Mouse (Mus musculus) large intestine, adult 2 months (tissue): Measurements from ENCODE around the gene M1ap. TPM values are rescaled to one million over a fixed set of nuclear protein-coding genes. Genes with fewer than 3 reads are reported as not detected.

ENCODE experiments used
- DNase-seq: peaks from one replicate; pipeline ENCODE4 v3.0.0-alpha.2; 2012; ENCODE audit warnings: low read depth, low spot score
- WGBS: fragments of 180-500 bp; shearing (Covaris S2); methylation state at CpG from one replicate; pipeline ENCODE4 v1.1.7; 2018; 5-methylcytosine and 5-hydroxymethylcytosine counted together
- polyA plus RNA-seq: library from polyadenylated mRNA; depleted of rRNA; stranded (reverse); fragments of >200 nt; gene quantifications from 2 replicates; pipeline ENCODE4 v1.2.3, GENCODE M21; 2012

Gene M1ap
- polyA plus RNA-seq, 1 experiment = 0.46 TPM

DNA sequence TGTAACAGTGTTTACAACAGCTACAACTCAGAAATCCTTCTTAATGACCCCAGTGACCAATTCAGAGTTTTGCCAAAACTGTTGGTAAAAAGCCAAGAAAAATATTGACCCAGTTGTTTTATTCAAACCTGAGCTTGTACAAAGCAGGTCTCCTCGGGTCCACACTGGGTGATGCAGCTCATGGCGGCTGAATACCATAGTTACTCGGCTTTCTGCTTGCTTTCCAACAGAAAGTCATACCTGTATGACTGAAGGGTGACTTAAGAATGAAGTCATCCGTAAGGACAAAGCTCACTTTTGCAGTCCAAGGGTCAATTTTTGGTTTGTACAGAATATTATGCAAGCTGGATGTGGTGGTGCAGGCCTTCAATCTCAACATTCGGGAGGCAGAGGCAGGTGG, 19.1 kb upstream of the M1ap start:
- no peak for DNase-seq
- 40% methylated on average over 5 of the region's 5 CpGs for WGBS

DNA sequence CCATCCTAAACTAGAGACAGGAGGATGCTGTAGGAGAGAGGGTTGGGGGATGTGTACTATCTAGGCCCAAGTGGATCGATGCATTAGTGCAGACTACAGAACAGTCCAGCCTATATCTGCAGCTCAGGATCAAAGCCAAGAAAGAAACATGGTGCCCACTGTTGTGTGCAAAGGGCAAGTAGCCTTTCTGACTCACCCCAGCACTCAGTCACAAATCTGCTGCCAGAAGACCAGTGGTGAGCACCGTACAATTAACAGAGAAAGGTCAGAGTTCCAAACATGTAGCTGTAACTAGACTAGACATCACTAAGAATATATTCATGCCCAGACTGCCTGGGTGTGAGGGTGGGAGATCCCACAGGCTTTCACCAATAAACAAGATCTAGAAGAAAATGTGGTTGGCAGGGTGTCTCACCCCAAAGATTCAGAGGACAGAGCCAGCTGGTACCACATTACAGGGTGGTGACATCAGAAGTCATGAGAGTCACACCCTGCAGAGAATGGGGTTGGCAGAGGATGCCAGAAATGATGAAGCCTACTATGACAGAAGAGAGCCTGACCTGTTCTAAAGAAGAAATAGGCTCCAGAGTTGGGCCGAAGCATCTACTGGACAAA, 12.0 kb upstream of the M1ap start:
- WGBS = 86% methylated on average over 3 of the region's 3 CpGs
- no peak for DNase-seq

DNA sequence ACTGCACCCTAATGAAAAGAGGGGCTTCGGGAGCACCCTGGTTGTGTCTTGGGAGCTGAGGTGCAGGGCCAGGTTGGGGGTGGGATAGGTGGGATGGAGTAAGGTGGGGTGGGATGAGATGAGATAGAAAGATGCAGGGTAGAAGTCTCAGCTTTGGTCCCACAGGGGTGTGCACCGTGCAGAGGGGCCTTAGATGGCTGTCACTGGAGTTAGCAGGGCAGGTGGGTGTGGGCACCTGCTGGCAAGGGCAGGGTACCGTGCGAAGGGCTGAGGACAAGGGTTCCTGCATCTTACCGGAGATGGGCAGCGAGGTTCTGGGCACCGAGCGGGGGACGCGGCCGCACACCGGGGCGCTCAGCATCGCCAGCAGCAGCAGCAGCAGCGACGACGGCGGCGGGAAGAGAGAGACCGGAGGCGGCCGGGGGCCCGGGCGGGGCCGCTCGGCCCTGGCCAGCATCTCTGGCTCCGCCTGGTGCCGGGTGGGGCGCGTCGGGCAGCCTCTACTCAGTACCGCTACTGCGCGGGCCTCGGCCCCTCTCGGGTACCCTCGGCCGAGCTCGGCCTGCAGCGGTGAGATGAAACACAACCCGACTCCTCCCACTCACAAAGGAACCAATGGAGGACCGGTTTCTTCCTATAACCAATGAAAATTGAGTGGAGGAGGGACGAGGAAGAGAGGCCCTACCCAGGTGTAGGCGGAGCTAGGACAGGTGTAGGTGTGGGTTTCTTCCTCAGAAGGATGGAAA, 7.4 kb upstream of the M1ap start, which contains the start of gene Sema4f:
Gene Sema4f, minus strand, starts transcription at position 603 of the 746 bp plus-strand sequence.
- DNase-seq = peak; percentile 8
- WGBS = 6% methylated on average over 44 of the region's 44 CpGs

DNA sequence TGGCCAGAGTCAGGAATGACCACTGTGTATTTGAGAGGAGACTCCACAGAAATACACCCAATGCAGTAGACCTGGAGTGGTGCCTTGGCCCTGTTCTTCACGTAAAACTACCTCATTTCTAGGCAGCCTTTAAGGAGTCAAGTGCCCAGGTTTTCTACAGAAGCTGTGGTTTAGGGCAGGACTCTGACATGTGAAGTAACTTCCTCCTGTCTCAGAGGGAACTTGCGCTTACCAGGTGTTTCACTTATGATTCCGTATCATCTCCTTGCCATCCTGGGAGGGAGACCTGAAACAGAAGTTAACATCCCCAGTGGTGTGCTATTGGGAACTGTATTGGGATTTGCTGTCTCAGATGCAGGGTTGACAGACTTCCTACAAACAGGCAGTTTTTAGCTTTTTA, 5.9 kb upstream of the M1ap start:
- WGBS = 72% methylated on average over 3 of the region's 3 CpGs
- no peak for DNase-seq

DNA sequence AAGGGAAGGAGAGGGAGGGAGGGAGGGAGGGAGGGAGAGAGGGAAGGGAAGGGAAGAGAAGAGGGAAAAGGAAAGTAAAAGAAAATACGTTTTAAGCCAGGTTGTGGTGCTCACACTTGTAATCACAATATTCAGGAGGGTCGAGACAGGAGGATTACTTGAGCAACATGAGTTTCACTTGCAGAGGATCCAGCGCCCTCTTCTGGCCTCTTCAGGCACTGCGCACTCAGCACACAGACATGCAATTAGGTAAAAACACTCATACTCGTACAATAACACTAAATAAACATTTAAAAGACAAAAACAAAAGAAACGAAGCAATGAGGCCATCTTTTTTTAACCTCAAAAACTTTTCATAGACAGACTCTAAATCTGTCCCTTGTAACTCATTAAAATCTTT, 952 bp upstream of the M1ap start:
- no peak for DNase-seq
- WGBS = 46% methylated on average over 6 of the region's 6 CpGs

DNA sequence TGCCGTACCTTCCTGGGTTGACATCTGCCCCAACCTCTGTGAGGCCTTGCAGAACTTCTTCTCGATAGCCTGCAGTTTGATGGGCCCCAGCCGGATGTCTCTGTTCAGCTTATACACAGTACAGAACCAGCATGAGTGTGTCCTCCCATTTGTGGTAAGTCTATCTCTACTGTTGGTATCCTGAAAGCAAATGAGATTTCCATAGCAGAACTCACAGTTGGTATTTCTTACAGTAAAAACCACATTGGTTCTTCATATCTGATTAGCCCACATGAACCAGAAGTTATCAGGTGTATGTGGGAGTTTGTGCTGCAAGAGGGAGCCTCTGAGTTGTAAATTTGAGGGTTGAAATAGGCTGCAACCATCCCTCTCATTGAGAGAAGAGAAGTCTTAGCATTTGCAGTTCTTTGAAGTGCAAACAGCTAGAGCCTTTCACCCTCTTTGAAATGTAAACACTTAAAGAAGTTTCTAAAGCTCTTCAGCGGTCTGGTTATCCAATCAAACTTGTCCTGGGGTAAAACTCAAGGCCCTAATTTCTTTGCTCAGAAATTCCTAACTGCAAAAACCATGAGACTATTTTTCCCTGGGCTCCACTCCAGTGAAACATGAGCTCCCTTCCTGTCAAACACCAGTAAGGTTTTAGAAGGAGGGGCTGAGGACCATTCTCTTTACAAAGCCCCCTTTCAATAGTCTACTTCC, 10.0 kb downstream of the M1ap start:
- WGBS = 53% methylated on average over 4 of the region's 4 CpGs

DNA sequence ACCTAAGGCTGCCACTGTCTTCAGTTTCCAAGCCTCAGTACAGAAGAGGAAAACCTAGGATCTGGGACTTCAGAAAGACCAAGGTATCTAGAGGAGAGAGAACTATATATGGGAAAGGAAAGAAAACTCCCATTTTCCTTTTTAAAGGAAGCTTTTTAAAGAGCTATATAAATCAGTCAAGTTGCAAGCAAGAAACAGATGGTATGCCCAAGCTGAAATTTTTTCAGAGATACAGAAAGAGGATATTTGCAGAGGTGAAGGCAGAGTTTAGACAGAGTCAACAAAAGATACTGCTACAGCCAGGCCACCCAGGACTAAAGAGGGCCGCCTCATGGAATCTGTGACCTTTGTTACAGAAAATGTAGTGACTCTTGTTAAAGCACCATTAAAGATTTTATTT, 15.0 kb downstream of the M1ap start:
- 49% methylated on average over 1 of the region's 1 CpGs for WGBS
- DNase-seq = no peak

More for the DNA sequence above, 10.0 kb downstream of the M1ap start:
- no peak for DNase-seq

DNA sequence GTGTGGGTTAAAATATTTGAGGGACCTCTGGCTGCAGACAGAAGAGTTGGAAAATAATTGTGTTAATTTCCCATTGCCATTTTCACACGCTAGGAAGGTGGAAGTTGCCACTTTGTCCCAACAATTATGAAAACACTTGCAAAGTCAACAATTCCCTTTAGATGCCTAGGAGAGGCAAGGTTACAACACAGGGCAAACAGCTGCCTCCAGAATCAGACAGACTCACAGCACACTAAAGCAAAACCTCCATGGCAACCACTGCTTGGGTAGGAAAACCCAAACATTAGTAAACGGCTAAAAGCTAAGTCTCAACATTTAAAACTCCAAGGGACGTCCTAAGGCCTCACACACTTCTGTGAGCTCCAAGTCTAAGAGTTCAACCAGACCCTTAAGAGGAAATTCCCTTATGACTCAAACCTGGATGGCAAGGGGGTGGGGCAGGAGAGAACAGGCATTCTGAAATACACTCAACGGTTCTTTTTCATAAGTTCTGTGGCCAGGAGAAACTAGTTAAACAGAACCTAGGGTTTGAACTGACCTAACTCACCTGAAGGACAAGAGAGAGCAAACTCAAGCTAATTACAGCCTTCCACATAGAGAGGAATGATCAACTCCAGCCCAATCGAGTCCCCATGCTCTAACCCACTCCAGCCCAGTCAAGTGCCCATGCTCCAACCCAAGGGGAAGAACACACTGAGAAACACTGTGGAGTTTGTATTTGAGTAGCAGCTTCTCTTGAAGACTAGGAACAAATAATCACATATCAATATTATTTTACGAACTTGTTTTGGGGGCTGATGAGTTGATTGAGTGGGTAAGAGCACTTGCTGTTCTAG, 22.8 kb downstream of the M1ap start:
- DNase-seq = no peak
- 49% methylated on average over 6 of the region's 6 CpGs for WGBS

DNA sequence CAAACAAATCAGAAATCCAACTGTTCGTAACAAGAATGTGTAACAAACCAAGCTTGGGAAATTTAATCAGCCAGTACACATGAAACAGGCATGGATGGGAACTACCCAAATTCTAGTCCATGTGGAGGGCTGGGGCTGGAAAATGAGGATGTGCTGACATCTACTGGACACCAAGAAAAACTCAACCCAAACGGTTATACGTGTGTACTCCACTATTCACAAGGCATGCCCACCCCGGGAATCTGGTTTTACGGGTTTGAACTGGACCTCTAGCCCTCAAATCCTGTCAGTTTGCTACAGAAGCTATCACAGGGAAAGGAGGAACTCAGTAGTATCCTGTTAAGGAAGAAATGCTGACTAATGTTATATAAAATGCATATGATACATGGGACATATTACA, 24.3 kb downstream of the M1ap start:
- peak; percentile 36 for DNase-seq
- WGBS = 7% methylated on average over 5 of the region's 5 CpGs

DNA sequence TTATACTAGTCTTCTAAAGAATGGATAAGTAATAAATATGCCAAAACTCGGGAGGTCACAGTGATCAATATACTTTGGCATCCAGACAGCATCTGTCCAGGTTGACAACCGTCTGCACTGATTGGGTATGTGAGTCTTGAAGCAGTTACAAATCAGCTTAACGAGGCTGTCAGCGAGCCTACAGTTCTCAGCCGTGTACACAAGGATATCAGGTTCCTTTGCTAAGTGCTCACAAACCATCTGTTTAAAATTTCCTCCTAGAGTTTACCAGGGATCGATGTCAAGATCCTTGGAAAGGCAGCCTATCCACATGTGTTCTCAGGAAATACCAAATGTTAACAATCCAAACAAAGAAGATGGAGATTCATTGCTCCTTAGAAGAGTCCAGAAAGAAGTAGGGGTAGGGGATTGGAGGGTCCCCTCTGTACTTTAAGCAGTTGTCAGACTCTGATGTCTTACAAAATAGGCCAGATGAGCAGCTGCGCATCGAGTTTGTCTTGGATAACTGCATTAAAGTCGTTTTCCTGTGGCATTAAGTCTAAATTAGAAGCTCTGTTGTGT, 40.8 kb downstream of the M1ap start:
- no peak for DNase-seq
- WGBS = 21% methylated on average over 9 of the region's 9 CpGs

DNA sequence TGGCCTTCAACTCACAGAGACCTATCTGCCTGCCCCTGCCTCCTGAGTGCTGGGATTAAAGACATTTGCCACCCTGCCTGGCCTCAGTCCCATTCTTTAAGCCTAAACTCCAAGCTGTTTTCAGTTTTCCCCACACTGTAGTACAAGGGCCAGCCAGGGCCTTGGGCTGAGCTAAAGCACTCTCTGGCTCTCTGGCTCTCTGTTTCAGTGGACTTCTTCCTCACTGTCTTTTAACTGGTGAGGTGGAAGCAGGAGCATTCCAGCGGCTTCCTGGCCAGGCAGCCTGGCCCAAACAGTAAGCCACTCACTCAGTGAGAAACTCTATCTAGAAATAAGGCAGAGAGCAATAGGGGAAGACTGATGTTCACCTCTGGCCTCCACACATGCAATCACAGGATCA, 47.0 kb downstream of the M1ap start:
- DNase-seq = no peak
- whole genome bisulfite sequencing = 48% methylated on average over 1 of the region's 1 CpGs

DNA sequence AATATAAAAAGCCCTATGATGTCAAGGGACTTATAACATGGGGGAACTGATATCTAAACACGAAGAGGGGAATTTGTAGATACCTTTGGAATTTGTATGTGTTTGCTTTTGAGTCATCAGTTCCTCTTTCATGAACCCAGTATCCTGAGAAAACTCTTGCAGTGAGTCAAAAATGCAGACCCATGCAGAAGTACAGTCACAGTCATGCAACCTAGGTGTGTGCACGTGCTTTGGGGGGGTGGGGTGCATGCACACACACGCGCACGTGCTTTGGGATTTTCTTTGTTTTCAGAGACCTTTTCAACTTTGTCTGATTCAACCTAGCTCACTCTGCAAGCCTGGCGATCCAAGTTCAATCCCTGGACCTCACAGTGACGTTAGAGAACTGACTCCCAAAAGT, 47.7 kb downstream of the M1ap start:
- DNase-seq = no peak
- 68% methylated on average over 7 of the region's 7 CpGs for WGBS

DNA sequence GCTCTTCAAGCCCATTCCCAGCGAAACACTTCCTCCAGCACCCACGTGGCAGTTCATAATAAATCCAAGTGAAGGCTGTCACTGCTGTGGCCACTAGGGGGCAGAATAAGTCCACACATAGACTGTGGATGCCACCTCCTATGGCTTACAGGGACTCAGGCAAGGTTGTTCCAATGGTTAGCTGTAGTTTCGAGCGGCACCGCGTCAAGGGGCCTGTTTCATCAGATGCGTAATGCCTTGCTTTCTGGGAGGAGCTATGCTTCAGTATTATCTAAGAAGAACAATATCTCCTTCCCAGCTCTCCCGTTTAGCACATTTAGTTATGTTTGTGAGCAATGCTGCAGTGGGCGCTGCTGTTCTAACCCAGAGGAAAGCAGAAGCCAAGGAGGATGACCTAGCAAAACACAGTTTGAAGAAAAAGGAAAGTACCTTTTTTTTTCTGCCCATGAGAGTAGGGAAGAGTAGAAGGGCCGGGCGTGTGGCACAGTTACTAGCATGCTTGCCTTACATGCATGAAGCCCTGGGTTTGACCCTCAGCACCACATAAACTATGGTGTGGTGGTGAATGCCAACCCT, 50.1 kb downstream of the M1ap start:
- peak; percentile 85 for DNase-seq
- WGBS = 2% methylated on average over 11 of the region's 11 CpGs

DNA sequence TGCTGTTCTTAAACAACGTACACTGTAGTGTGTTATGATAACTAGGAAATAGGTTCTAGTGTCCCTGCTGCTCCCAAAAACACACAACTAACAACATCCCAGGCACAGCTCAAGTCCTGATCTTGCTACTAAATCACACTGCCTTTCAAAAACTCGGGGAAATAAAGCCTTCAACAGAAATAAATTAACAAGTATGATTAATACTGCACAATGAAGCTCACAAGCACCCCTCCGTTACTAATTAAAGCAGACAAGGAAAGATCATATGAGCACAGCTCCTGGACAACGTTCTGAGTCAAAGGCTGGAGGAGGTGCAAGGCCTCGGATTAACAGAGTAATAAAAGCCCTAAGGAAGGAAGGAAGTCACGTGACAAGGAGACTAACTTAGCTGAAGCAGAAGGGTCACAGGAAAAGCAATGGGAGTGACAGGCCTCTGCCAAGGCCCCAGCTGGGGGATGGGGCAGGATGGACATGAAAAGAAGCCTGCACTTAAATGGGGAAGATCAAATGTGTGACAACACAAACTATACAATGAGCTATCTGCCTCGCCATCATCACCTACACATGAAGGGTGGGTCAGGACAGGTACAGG, 50.9 kb downstream of the M1ap start:
- 41% methylated on average over 7 of the region's 7 CpGs for WGBS
- DNase-seq = no peak

DNA sequence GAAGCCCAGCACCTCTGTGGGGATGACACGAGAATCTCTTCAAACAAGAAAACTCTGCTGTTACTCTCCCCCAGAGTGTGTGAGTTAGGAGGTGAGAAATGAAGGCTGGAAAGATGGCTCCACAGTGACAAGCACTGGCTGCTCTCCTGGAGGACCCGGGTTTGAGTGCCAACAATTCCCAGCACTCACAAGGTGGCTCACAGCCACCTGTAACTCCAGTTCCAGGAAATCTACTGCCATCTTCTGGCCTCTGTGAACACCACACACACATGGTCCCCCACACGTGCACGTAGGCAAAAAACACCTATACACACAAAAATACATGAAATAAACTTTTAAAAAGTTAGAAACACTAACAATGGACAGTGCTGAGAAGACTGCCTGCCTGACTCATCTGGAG, 51.6 kb downstream of the M1ap start:
- no peak for DNase-seq
- 78% methylated on average over 4 of the region's 4 CpGs for WGBS

DNA sequence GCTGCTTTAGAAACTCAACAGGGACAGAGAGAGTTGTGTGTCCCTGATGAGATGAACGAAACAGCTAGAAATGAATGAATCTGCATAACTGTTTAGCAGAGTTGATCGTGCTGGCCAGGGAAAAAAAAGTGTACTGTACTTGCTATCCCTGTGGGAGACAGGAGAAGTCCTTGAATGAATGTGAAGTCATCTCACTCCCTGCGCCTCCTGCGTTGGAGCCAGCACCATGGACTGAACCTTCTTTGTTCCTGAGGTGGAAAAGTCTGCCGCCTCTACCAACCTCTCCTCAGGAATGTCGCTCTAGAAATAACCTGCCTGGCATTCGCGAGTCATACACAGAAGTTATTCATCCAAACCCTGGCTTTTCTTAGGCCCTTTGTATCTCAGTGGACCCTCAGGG, 53.3 kb downstream of the M1ap start:
- WGBS = 71% methylated on average over 8 of the region's 8 CpGs
- no peak for DNase-seq

DNA sequence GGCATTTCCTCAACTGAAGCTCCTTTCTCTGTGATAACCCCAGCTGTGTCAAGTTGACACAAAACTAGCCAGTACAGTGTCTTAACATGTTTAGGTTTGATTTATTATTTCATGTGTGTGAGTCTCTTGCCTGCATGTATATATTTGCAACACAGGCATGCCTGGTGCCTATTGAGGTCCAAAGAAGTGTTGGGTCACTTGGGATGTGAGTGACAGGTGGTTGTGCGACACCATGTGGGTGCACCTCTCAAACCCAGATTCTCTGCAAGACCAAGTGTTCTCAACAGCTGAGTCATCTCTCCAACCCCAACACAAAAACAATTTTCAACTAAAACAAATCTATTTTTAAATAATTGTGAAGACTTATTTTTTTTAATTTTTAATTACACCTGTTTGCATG, 56.4 kb downstream of the M1ap start:
- no peak for DNase-seq
- 87% methylated on average over 1 of the region's 1 CpGs for WGBS

DNA sequence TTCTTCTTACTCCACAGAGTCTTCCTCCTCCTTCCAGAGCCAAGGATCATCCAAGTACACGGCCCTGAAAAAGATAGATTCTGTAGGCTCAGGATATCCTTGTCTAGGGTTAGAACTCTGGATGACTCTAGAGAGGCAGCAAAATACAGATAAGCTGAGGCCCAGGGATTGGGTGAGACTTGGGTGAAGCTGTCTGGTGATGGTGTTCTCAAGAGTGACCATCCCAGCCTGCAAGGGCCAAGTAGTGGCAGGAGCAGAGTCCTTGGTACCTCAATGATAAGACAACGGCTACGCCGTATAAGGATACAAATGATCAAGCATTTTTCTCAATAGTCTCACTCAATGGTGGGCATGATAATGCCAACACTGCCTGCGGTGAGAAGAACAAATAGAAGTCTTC, 57.1 kb downstream of the M1ap start:
- 89% methylated on average over 5 of the region's 5 CpGs for WGBS
- no peak for DNase-seq

DNA sequence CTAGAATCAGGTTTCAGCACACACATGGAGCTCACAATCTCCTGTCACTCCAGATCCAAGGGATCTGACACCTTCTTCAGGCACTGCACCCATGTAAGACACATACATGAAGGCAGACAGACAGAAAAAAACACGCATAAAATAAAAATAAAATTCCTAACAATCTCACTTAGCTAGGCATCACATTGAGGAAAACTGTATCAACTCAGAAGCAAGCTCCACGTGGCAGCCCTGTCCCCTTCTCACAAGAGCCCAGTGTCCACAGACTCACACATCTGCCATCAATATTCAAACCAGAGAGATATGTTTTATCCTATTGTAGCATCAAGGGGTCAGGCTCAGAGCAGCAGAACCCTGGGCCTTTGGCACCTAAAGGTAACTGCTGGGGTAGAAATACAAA, 57.6 kb downstream of the M1ap start:
- no peak for DNase-seq
- WGBS = 78% methylated on average over 2 of the region's 2 CpGs
